Mouse (Mus musculus): ENCODE measurements at regions not wholly inside any gene's neighbourhood (a gene's known extent, or its start where the extent isn't known, plus 50 kb on each side); places are given as distances from the start of the nearest gene placed in this dataset.

- TF ChIP-seq CTCF (IDR thresholded peaks at IDR 0.05; ENCODE audit: control insufficient read depth, insufficient read depth, insufficient read length) (no peak), CEBPB (IDR thresholded peaks at IDR 0.05; ENCODE audit: low read depth) (no peak)
Observed at GRCm38 (mm10) chr9:46736232-46736631, 262.3 kb upstream of the Gm4791 start.
